Mouse (Mus musculus): ENCODE results near the gene Nup54.

- TF ChIP-seq POLR2A (IDR thresholded peaks at IDR 0.05; ENCODE audit: extremely low read depth, insufficient read depth, low read length) = no peak
- TF ChIP-seq CTCF (IDR thresholded peaks at IDR 0.05; ENCODE audit: extremely low read depth, insufficient read depth, low read length) = no peak
These were observed 39.3 kb downstream of the Nup54 start for GRCm38 (mm10) chr5:92395764-92396163.
